ENCODE assay signal across 11 mouse cellular contexts in genomic region chr11:98753264-98753663, GRCm38 (mm10). TPM values are rescaled to one million over a fixed set of nuclear protein-coding genes. Genes with fewer than 3 reads are reported as not detected.
DNase-seq lines count a peak whose midpoint lies in the region; ATAC-seq lines count a peak whose summit lies in the region.
"Had no signal": no experiment of that assay in that cellular context is flagged by ENCODE, and none has a peak within 500 bp of the region (broad histone marks: within the 10 kb centered on the region; RNA-seq: fewer than 3 reads in every experiment).

No protein-coding gene starts in this region.

- ATAC-seq in hindbrain, embryonic 16.5 days = no peak
- ATAC-seq in megakaryocyte, adult 5-6 weeks (ENCODE audit: poor library complexity, severe bottlenecking) = no peak
- no peak for ATAC-seq in stomach, embryonic 16.5 days (ENCODE audit: insufficient read depth, low FRiP score)
- ATAC-seq: activated CD4-positive, CD25-positive, alpha-beta regulatory T cell, adult 4 months had no signal

- peak; percentile 57 for DNase-seq in cerebellum, adult 9-11 months
- no peak for DNase-seq in cerebellum, adult 11 months
- DNase-seq in hindbrain, embryonic 10.5 days (ENCODE audit: low spot score) = no peak
- DNase-seq in adrenal gland, postnatal 14 days = no peak

- no peak overlapping the region for H3K9ac ChIP-seq in hindbrain, embryonic 16.5 days (ENCODE audit: low read depth, low read length)
- 0 out of 2 replicates have a peak overlapping the region, but pooled peaks have one; percentile 28 for H3K9ac ChIP-seq in stomach, embryonic 16.5 days (ENCODE audit: low read length)
- H3K9ac ChIP-seq: liver, embryonic 14.5 days had no signal

- no peaks in the 10 kb centered on the region for H3K27me3 ChIP-seq in hindbrain, embryonic 10.5 days (ENCODE audit: insufficient read depth, poor library complexity, severe bottlenecking)
- H3K27me3 ChIP-seq in hindbrain, embryonic 16.5 days (replicated peaks; ENCODE audit: control insufficient read depth, insufficient read depth, low read length) = no peaks in the 10 kb centered on the region
- no peaks in the 10 kb centered on the region for H3K27me3 ChIP-seq in megakaryocyte, embryonic 14.5 days (replicated peaks)
- no peaks in the 10 kb centered on the region for H3K27me3 ChIP-seq in stomach, embryonic 16.5 days (ENCODE audit: control insufficient read depth, insufficient read depth, low read length)

- peak overlapping the region; percentile 65 for H3K27ac ChIP-seq in hindbrain, embryonic 10.5 days
- no peak overlapping the region for H3K27ac ChIP-seq in hindbrain, embryonic 16.5 days (ENCODE audit: low read depth, low read length)
- H3K27ac ChIP-seq in stomach, embryonic 16.5 days (ENCODE audit: low read length) = peak overlapping the region; percentile 96; the same call in 1 of the 2 replicates

- peaks cover 68% of the 10 kb centered on the region for H3K4me1 ChIP-seq in hindbrain, embryonic 10.5 days (replicated peaks)
- H3K4me1 ChIP-seq in hindbrain, embryonic 16.5 days (ENCODE audit: control insufficient read depth, insufficient read depth, low read depth, low read length) = peaks cover 52% of the 10 kb centered on the region
- peaks cover 91% of the 10 kb centered on the region for H3K4me1 ChIP-seq in megakaryocyte, embryonic 14.5 days
- H3K4me1 ChIP-seq in stomach, embryonic 16.5 days (ENCODE audit: control insufficient read depth, insufficient read depth, low read length) = peaks cover 65% of the 10 kb centered on the region

- H3K36me3 ChIP-seq in hindbrain, embryonic 10.5 days = peaks cover 29% of the 10 kb centered on the region
- peaks cover 23% of the 10 kb centered on the region for H3K36me3 ChIP-seq in hindbrain, embryonic 16.5 days (ENCODE audit: control insufficient read depth, insufficient read depth, low read length)
- peaks cover 64% of the 10 kb centered on the region for H3K36me3 ChIP-seq in megakaryocyte, embryonic 14.5 days (replicated peaks; ENCODE audit: low read length)
- H3K36me3 ChIP-seq in stomach, embryonic 16.5 days (ENCODE audit: control insufficient read depth, insufficient read depth, low read length) = peaks cover under 1% of the 10 kb centered on the region; the same call in 1 of the 2 replicates

- no peaks in the 10 kb centered on the region for H3K9me3 ChIP-seq in hindbrain, embryonic 10.5 days
- H3K9me3 ChIP-seq in hindbrain, embryonic 16.5 days (ENCODE audit: control insufficient read depth, low read length) = no peaks in the 10 kb centered on the region
- no peaks in the 10 kb centered on the region for H3K9me3 ChIP-seq in megakaryocyte, embryonic 14.5 days
- no peaks in the 10 kb centered on the region for H3K9me3 ChIP-seq in stomach, embryonic 16.5 days (replicated peaks; ENCODE audit: control insufficient read depth, low read length)
- H3K9me3 ChIP-seq: G1E had no signal

- 91% methylated on average over 5 of the region's 5 CpGs for WGBS in hindbrain, embryonic 10.5 days
- 89% methylated on average over 5 of the region's 5 CpGs for WGBS in hindbrain, embryonic 16.5 days
- 89% methylated on average over 5 of the region's 5 CpGs for WGBS in stomach, embryonic 16.5 days

- no peak overlapping the region for H3K4me2 ChIP-seq in hindbrain, embryonic 16.5 days (ENCODE audit: low read length)
- no peak overlapping the region for H3K4me2 ChIP-seq in stomach, embryonic 16.5 days (ENCODE audit: low read depth, low read length)

- no peak overlapping the region for H3K4me3 ChIP-seq in hindbrain, embryonic 10.5 days
- no peak overlapping the region for H3K4me3 ChIP-seq in hindbrain, embryonic 16.5 days (ENCODE audit: low read length)
- peak overlapping the region; percentile 77 for H3K4me3 ChIP-seq in megakaryocyte, embryonic 14.5 days (replicated peaks)
- H3K4me3 ChIP-seq in stomach, embryonic 16.5 days (replicated peaks; ENCODE audit: low read length) = no peak overlapping the region

RNA-seq across cellular contexts. Expression of gene Thra, which starts 12.8 kb away (rescaled TPM):
- 12.8 and 22.2 TPM in 2 replicates for polyA plus RNA-seq in hindbrain, embryonic 10.5 days (2016; fragmentation: Nextera tagmentation; extraction: Ambion mirVana)
- polyA plus RNA-seq in hindbrain, embryonic 16.5 days (2015; fragmentation: Nextera tagmentation; extraction: Ambion mirVana) = 127 and 144 TPM in 2 replicates
- 37.6 and 38.9 TPM in 2 replicates for polyA plus RNA-seq in megakaryocyte, embryonic 14.5 days (2012; ENCODE audit: insufficient read depth, low replicate concordance)
- total RNA-seq in megakaryocyte, adult 5-6 weeks (2015) = 10.0 and 11.6 TPM in 2 replicates
- 8.0 and 9.0 TPM in 2 replicates for total RNA-seq in megakaryocyte, adult 5-6 weeks (2017)
- 32.9 and 37.8 TPM in 2 replicates for polyA plus RNA-seq in stomach, embryonic 16.5 days (2015; fragmentation: Nextera tagmentation; extraction: Ambion mirVana)
- total RNA-seq in adrenal gland, postnatal 14 days (2021) = 106 and 124 TPM in 2 replicates

RNA-seq across cellular contexts. Expression of gene Nr1d1, which starts 21.9 kb away (rescaled TPM):
- polyA plus RNA-seq in hindbrain, embryonic 10.5 days (2016; fragmentation: Nextera tagmentation; extraction: Ambion mirVana) = 1.2 and 1.5 TPM in 2 replicates
- 4.9 and 5.6 TPM in 2 replicates for polyA plus RNA-seq in hindbrain, embryonic 16.5 days (2015; fragmentation: Nextera tagmentation; extraction: Ambion mirVana)
- 5.6 and 22.1 TPM in 2 replicates for polyA plus RNA-seq in megakaryocyte, embryonic 14.5 days (2012; ENCODE audit: insufficient read depth, low replicate concordance)
- 0.11 and 0.25 TPM in 2 replicates for total RNA-seq in megakaryocyte, adult 5-6 weeks (2015)
- 0.12 and 0.37 TPM in 2 replicates for total RNA-seq in megakaryocyte, adult 5-6 weeks (2017)
- polyA plus RNA-seq in stomach, embryonic 16.5 days (2015; fragmentation: Nextera tagmentation; extraction: Ambion mirVana) = 2.6 and 4.1 TPM in 2 replicates
- 32.9 and 51.0 TPM in 2 replicates for total RNA-seq in adrenal gland, postnatal 14 days (2021)

RNA-seq across cellular contexts. Expression of gene Med24, which starts 24.0 kb away (rescaled TPM):
- 76.9 and 83.6 TPM in 2 replicates for polyA plus RNA-seq in hindbrain, embryonic 10.5 days (2016; fragmentation: Nextera tagmentation; extraction: Ambion mirVana)
- polyA plus RNA-seq in hindbrain, embryonic 16.5 days (2015; fragmentation: Nextera tagmentation; extraction: Ambion mirVana) = 62.5 and 71.1 TPM in 2 replicates
- polyA plus RNA-seq in megakaryocyte, embryonic 14.5 days (2012; ENCODE audit: insufficient read depth, low replicate concordance) = 40.2 and 55.7 TPM in 2 replicates
- 17.9 and 21.5 TPM in 2 replicates for total RNA-seq in megakaryocyte, adult 5-6 weeks (2015)
- 22.6 and 31.3 TPM in 2 replicates for total RNA-seq in megakaryocyte, adult 5-6 weeks (2017)
- 42.2 and 44.2 TPM in 2 replicates for polyA plus RNA-seq in stomach, embryonic 16.5 days (2015; fragmentation: Nextera tagmentation; extraction: Ambion mirVana)
- total RNA-seq in adrenal gland, postnatal 14 days (2021) = 47.4 and 55.5 TPM in 2 replicates

RNA-seq across cellular contexts. Expression of gene Msl1, which starts 42.1 kb away (rescaled TPM):
- 24.4 and 25.2 TPM in 2 replicates for polyA plus RNA-seq in hindbrain, embryonic 10.5 days (2016; fragmentation: Nextera tagmentation; extraction: Ambion mirVana)
- polyA plus RNA-seq in hindbrain, embryonic 16.5 days (2015; fragmentation: Nextera tagmentation; extraction: Ambion mirVana) = 28.2 and 28.6 TPM in 2 replicates
- 30.0 and 46.8 TPM in 2 replicates for polyA plus RNA-seq in megakaryocyte, embryonic 14.5 days (2012; ENCODE audit: insufficient read depth, low replicate concordance)
- total RNA-seq in megakaryocyte, adult 5-6 weeks (2015) = 73.7 and 74.9 TPM in 2 replicates
- 111 and 119 TPM in 2 replicates for total RNA-seq in megakaryocyte, adult 5-6 weeks (2017)
- 18.0 and 18.4 TPM in 2 replicates for polyA plus RNA-seq in stomach, embryonic 16.5 days (2015; fragmentation: Nextera tagmentation; extraction: Ambion mirVana)
- 88.5 and 88.7 TPM in 2 replicates for total RNA-seq in adrenal gland, postnatal 14 days (2021)

RNA-seq across cellular contexts. Expression of gene Casc3, which starts 51.4 kb away (rescaled TPM):
- 49.5 and 55.9 TPM in 2 replicates for polyA plus RNA-seq in hindbrain, embryonic 10.5 days (2016; fragmentation: Nextera tagmentation; extraction: Ambion mirVana)
- 41.7 and 49.2 TPM in 2 replicates for polyA plus RNA-seq in hindbrain, embryonic 16.5 days (2015; fragmentation: Nextera tagmentation; extraction: Ambion mirVana)
- 10.6 and 13.2 TPM in 2 replicates for polyA plus RNA-seq in megakaryocyte, embryonic 14.5 days (2012; ENCODE audit: insufficient read depth, low replicate concordance)
- 35.6 and 39.9 TPM in 2 replicates for total RNA-seq in megakaryocyte, adult 5-6 weeks (2015)
- total RNA-seq in megakaryocyte, adult 5-6 weeks (2017) = 32.1 and 33.2 TPM in 2 replicates
- polyA plus RNA-seq in stomach, embryonic 16.5 days (2015; fragmentation: Nextera tagmentation; extraction: Ambion mirVana) = 25.1 and 26.3 TPM in 2 replicates
- total RNA-seq in adrenal gland, postnatal 14 days (2021) = 37.8 and 38.8 TPM in 2 replicates
